Mouse (Mus musculus) testis, adult 10 weeks (tissue): Measurements from ENCODE around the gene Gm16451. TPM values are rescaled to one million over a fixed set of nuclear protein-coding genes. Genes with fewer than 3 reads are reported as not detected.

Source experiments
- polyA plus RNA-seq: library from polyadenylated mRNA; stranded (reverse); fragments of 350-450 nt; fragmentation: Illumina TruSeq; extraction: RNeasy Lipid Tissue Mini Kit (QIAGEN cat#74804); gene quantifications from one replicate; pipeline ENCODE4 v1.2.3, GENCODE M21; 2014; ENCODE audit warnings: low read depth, low replicate concordance

Gene Gm16451
- not detected for polyA plus RNA-seq

DNA sequence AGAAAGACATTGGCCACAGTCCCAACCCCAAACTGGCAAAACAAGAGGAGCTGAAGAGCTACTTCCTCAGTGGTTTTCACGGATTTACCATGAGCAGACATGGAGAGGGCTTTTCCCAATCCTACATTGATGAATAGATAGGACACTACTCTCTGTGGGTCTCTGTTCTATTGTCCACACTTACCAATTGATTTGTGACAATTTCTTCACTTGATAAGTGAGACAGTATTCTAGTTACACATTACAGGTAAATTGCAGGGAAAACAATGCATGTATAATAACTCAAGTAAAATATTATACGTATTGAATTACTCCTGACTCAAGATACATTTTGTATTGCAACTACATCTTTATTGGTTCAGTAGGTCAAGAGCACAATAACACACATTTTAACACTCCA, at the start of gene Gm16451:
Gene Gm16451, minus strand, starts transcription at position 101 of the 400 bp plus-strand sequence.

DNA sequence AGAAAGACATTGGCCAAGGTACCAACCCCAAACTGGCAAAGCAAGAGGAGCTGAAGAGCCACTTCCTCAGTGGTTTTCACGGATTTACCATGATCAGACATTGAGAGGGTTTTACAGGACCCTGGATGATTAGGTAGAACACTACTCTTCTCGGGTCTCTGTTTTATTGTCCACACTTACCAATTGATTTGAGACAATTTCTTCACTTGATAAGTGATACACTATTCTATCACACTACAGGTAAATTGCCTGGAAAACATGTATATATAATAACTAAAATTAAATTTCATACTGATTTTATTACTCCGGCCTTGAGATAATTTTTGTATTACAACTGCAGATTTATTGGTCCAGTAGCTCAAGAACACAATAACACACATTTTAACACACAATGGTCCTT, 45.9 kb upstream of the Gm16451 start, which contains the start of gene Vmn1r142:
Gene Vmn1r142, minus strand, starts transcription at position 101 of the 400 bp plus-strand sequence.

DNA sequence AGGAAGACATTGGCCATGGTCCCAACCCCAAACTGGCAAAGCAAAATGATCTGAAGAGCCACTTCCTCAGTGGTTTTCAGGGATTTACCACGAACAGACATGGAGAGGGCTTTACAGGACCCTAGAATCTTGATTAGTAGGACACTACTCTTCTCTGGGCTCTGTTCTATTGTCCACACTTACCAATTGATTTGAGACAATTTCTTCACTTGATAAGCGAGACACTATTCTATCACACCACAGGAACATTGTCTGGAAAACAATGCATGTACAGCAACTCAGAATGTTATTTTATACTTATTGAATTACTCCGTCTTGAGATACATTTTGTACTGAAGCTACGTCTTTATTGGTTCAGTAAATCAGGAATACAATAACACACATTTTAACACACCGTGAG, 16.6 kb upstream of the Gm16451 start, which contains the start of gene Gm10666:
Gene Gm10666, minus strand, starts transcription at position 101 of the 400 bp plus-strand sequence.

DNA sequence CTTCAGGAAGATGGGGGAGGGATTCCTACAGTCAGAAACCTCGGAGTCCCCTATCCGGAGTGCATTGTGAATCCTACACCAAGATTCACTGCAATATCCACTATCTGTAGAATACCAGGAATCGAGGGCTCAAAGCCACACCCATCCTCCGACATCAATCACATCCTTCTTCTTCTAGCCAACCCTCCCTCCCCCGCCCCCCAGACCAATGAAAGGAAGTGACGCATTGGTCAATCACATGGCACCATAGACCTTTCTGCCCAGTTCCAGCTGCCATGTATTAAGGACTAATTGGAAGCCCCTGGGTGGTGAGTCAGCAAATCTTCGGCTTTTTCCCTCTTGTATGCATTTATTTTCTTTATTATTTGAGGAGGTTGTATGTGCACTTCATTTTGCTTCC, 49.3 kb downstream of the Gm16451 start, which contains the start of gene Vmn1r139:
Gene Vmn1r139, plus strand, starts transcription at position 301 of the 400 bp plus-strand sequence.

Other genes with a start within 250 kb of the Gm16451 start
- gene Gm5891, start 197.0 kb downstream of the Gm16451 start, polyA plus RNA-seq: not detected
- gene Vmn1r137, start 123.7 kb downstream of the Gm16451 start, polyA plus RNA-seq: not detected
- not detected for gene Vmn1r138, start 89.3 kb downstream of the Gm16451 start, polyA plus RNA-seq
- gene Gm6176, start 61.9 kb downstream of the Gm16451 start, polyA plus RNA-seq: not detected
- gene Vmn1r139, start 49.2 kb downstream of the Gm16451 start, polyA plus RNA-seq: not detected
- gene Gm10666, start 16.5 kb upstream of the Gm16451 start, polyA plus RNA-seq: not detected
- gene Vmn1r142, start 45.8 kb upstream of the Gm16451 start, polyA plus RNA-seq: not detected
- gene Vmn1r143, start 71.1 kb upstream of the Gm16451 start, polyA plus RNA-seq: not detected
- gene Gm8653, start 83.0 kb upstream of the Gm16451 start, polyA plus RNA-seq: not detected
- gene Gm8453, start 111.2 kb upstream of the Gm16451 start, polyA plus RNA-seq: not detected
- gene Gm4187, start 211.5 kb upstream of the Gm16451 start, polyA plus RNA-seq: not detected